Mouse (Mus musculus) CD4-positive, CD25-positive, alpha-beta regulatory T cell, adult 2 months (primary cell): ENCODE data around the gene Mast3.
A peak's percentile ranks its signal among the peaks of the same experiment; 100 is the strongest.

Experiments
- DNase-seq: peaks from one replicate; pipeline ENCODE4 v3.0.0-alpha.2; 2012; ENCODE audit warnings: low read depth, low spot score

Gene Mast3

GRCm38 (mm10) chr8:70804481-70805206, at the start of gene Mast3:
Gene Mast3 (minus strand): TSS chr8:70805054.
- DNase-seq, result peak; percentile 86

- no peak for DNase-seq
Observed at GRCm38 (mm10) chr8:70853863-70854262, 49.0 kb upstream of the Mast3 start.

GRCm38 (mm10) chr8:70852595-70853231, 47.9 kb upstream of the Mast3 start:
- no peak for DNase-seq

GRCm38 (mm10) chr8:70851837-70852236, 47.0 kb upstream of the Mast3 start:
- DNase-seq, result no peak

GRCm38 (mm10) chr8:70850947-70851346, 46.1 kb upstream of the Mast3 start:
- no peak for DNase-seq

- no peak for DNase-seq
Observed at GRCm38 (mm10) chr8:70850132-70850845, 45.4 kb upstream of the Mast3 start.

- DNase-seq, result no peak
Observed at GRCm38 (mm10) chr8:70849333-70849990, 44.6 kb upstream of the Mast3 start.

GRCm38 (mm10) chr8:70846371-70847154, 41.7 kb upstream of the Mast3 start:
- peak; percentile 70 for DNase-seq

- DNase-seq, result no peak
Observed at GRCm38 (mm10) chr8:70845108-70845507, 40.3 kb upstream of the Mast3 start.

GRCm38 (mm10) chr8:70844523-70844922, 39.7 kb upstream of the Mast3 start:
- peak; percentile 94 for DNase-seq

GRCm38 (mm10) chr8:70843941-70844340, 39.1 kb upstream of the Mast3 start:
- no peak for DNase-seq

- DNase-seq, result no peak
Observed at GRCm38 (mm10) chr8:70843214-70843773, 38.4 kb upstream of the Mast3 start.

GRCm38 (mm10) chr8:70842484-70842883, 37.6 kb upstream of the Mast3 start:
- DNase-seq, result no peak

- DNase-seq, result peak; percentile 90
Observed at GRCm38 (mm10) chr8:70841147-70842072, 36.6 kb upstream of the Mast3 start.

- DNase-seq, result no peak
Observed at GRCm38 (mm10) chr8:70840590-70840989, 35.7 kb upstream of the Mast3 start.

GRCm38 (mm10) chr8:70839408-70840351, 34.8 kb upstream of the Mast3 start, which contains the start of gene Arrdc2:
Gene Arrdc2 (minus strand): TSS chr8:70839720.
- peak; percentile 99 for DNase-seq

- DNase-seq, result no peak
Observed at GRCm38 (mm10) chr8:70838654-70839407, 34.0 kb upstream of the Mast3 start.

- DNase-seq, result no peak
Observed at GRCm38 (mm10) chr8:70836666-70837065, 31.8 kb upstream of the Mast3 start.
